Mouse (Mus musculus) myocyte (in vitro differentiated cells): ENCODE measurements at regions not wholly inside any gene's neighbourhood (a gene's known extent, or its start where the extent isn't known, plus 50 kb on each side); places are given as distances from the start of the nearest gene placed in this dataset.

Experiments
- H3K27me3 ChIP-seq: one replicate; pipeline ENCODE4 v1.6.1; 2011; ENCODE audit not compliant: control insufficient read depth, insufficient read depth, insufficient read length
- H3K36me3 ChIP-seq: one replicate; pipeline ENCODE4 v1.6.1; 2011; ENCODE audit not compliant: control insufficient read depth, insufficient read depth
- H3K4me2 ChIP-seq: one replicate; pipeline ENCODE4 v1.6.1; 2011; ENCODE audit warnings: low read depth, control low read depth
- H3K4me3 ChIP-seq: one replicate; pipeline ENCODE4 v1.5.1; 2011; ENCODE audit warnings: mild to moderate bottlenecking, control low read depth, moderate library complexity
- H3K79me2 ChIP-seq: one replicate; pipeline ENCODE4 v1.6.1; 2011; ENCODE audit not compliant: control insufficient read depth, insufficient read depth
- H3ac ChIP-seq: one replicate; pipeline ENCODE4 v1.6.1; 2011; ENCODE audit not compliant: control insufficient read depth, insufficient read length
- CEBPB ChIP-seq: IDR thresholded peaks from 2 replicates; pipeline ENCODE4 v1.6.1; 2011; ENCODE audit warnings: mild to moderate bottlenecking, moderate library complexity; ENCODE audit not compliant: poor library complexity, insufficient read depth, severe bottlenecking
- E2F4 ChIP-seq: IDR thresholded peaks from one replicate; pipeline ENCODE4 v1.6.1; 2011; ENCODE audit warnings: mild to moderate bottlenecking, control low read depth, moderate library complexity; ENCODE audit not compliant: insufficient read depth
- MAX ChIP-seq: IDR thresholded peaks from one replicate; pipeline ENCODE4 v1.6.1; 2011; ENCODE audit warnings: low read depth, mild to moderate bottlenecking, control low read depth
- MYOD1 ChIP-seq, 3 experiments: IDR thresholded peaks; one replicate each; pipeline ENCODE4 v1.6.1; 2011; ENCODE audit warnings: control low read depth in 2 of 3, low read depth in 2 of 3, mild to moderate bottlenecking in 2 of 3, moderate library complexity in 1 of 3; ENCODE audit not compliant: insufficient read length in 2 of 3, control insufficient read depth in 1 of 3
- MYOG ChIP-seq, 3 experiments: IDR thresholded peaks; one replicate each; pipeline ENCODE4 v1.6.1; 2011; ENCODE audit warnings: control low read depth in 2 of 3, low read depth in 2 of 3, mild to moderate bottlenecking in 2 of 3; ENCODE audit not compliant: insufficient read length in 2 of 3, control insufficient read depth in 1 of 3, insufficient read depth in 1 of 3
- POLR2A ChIP-seq: IDR thresholded peaks from one replicate; pipeline ENCODE4 v1.6.1; 2011; ENCODE audit warnings: low read depth, mild to moderate bottlenecking, control low read depth, moderate library complexity; ENCODE audit not compliant: insufficient read length
- POLR2AphosphoS2 ChIP-seq: IDR thresholded peaks from one replicate; pipeline ENCODE4 v1.6.1; 2011; ENCODE audit warnings: low read depth, control low read depth; ENCODE audit not compliant: insufficient read length
- REST ChIP-seq: IDR thresholded peaks from one replicate; pipeline ENCODE4 v1.6.1; 2011; ENCODE audit warnings: mild to moderate bottlenecking, control low read depth, moderate library complexity; ENCODE audit not compliant: insufficient read depth, insufficient read length
- SRF ChIP-seq: IDR thresholded peaks from one replicate; pipeline ENCODE4 v1.6.1; 2011; ENCODE audit warnings: low read depth; ENCODE audit not compliant: control insufficient read depth, insufficient read length
- TCF12 ChIP-seq: IDR thresholded peaks from one replicate; pipeline ENCODE4 v1.6.1; 2011; ENCODE audit warnings: mild to moderate bottlenecking, control low read depth; ENCODE audit not compliant: poor library complexity, insufficient read depth, severe bottlenecking
- TCF3 ChIP-seq: IDR thresholded peaks from one replicate; pipeline ENCODE4 v1.6.1; 2011; ENCODE audit warnings: low read depth, control low read depth; ENCODE audit not compliant: insufficient read length
- USF1 ChIP-seq: IDR thresholded peaks from one replicate; pipeline ENCODE4 v1.6.1; 2011; ENCODE audit warnings: low read depth, mild to moderate bottlenecking, control low read depth, moderate library complexity

- no peak overlapping the region for H3K4me2 ChIP-seq
- no peak overlapping the region for H3K4me3 ChIP-seq
- H3K79me2 ChIP-seq = no peaks in the 10 kb centered on the region
- no peaks in the 10 kb centered on the region for H3K36me3 ChIP-seq
- TF ChIP-seq TCF3 = no peak
- no peak for TF ChIP-seq MYOD1 (IDR thresholded peaks at IDR 0.05; ENCODE audit: control insufficient read depth in 1 of 3, insufficient read length in 2 of 3, low read depth in 2 of 3)
- no peak for TF ChIP-seq POLR2AphosphoS2
- no peak for TF ChIP-seq E2F4
- no peak for TF ChIP-seq MAX
- H3K27me3 ChIP-seq = no peaks in the 10 kb centered on the region
- H3ac ChIP-seq = no peak overlapping the region
Measured at GRCm38 (mm10) chr14:58778675-58779074, 364.0 kb downstream of the 1700129C05Rik start.

GRCm38 (mm10) chr14:58761291-58761690 is 381.4 kb downstream of the 1700129C05Rik start:
- no peak overlapping the region for H3K4me3 ChIP-seq
- H3ac ChIP-seq = no peak overlapping the region
- H3K27me3 ChIP-seq = no peaks in the 10 kb centered on the region
- no peaks in the 10 kb centered on the region for H3K79me2 ChIP-seq
- TF ChIP-seq MYOG (IDR thresholded peaks at IDR 0.05; ENCODE audit: control insufficient read depth in 1 of 3, insufficient read depth in 1 of 3, insufficient read length in 2 of 3, low read depth in 2 of 3) = no peak
- TF ChIP-seq MAX = no peak
- no peak for TF ChIP-seq TCF3
- no peak for TF ChIP-seq TCF12
- TF ChIP-seq CEBPB = no peak
- TF ChIP-seq POLR2A = no peak
- TF ChIP-seq SRF = no peak
- TF ChIP-seq MYOD1 (IDR thresholded peaks at IDR 0.05; ENCODE audit: control insufficient read depth in 1 of 3, insufficient read length in 2 of 3, low read depth in 2 of 3) = no peak
- no peak for TF ChIP-seq E2F4
- no peak for TF ChIP-seq USF1
- TF ChIP-seq REST = no peak
- no peak for TF ChIP-seq POLR2AphosphoS2
- no peaks in the 10 kb centered on the region for H3K36me3 ChIP-seq
- no peak overlapping the region for H3K4me2 ChIP-seq

GRCm38 (mm10) chr14:58759759-58760158 is 382.9 kb downstream of the 1700129C05Rik start:
- Histone ChIP-seq H3K27me3 (no peaks in the 10 kb centered on the region), H3K36me3 (no peaks in the 10 kb centered on the region), H3ac (no peak overlapping the region), H3K4me2 (no peak overlapping the region), H3K79me2 (no peaks in the 10 kb centered on the region), H3K4me3 (no peak overlapping the region)
- no peak for TF ChIP-seq SRF
- TF ChIP-seq POLR2A = no peak
- no peak for TF ChIP-seq MYOD1 (IDR thresholded peaks at IDR 0.05; ENCODE audit: control insufficient read depth in 1 of 3, insufficient read length in 2 of 3, low read depth in 2 of 3)
- TF ChIP-seq TCF12 = no peak
- no peak for TF ChIP-seq MAX
- TF ChIP-seq POLR2AphosphoS2 = no peak
- no peak for TF ChIP-seq USF1
- TF ChIP-seq CEBPB = no peak
- TF ChIP-seq REST = no peak
- no peak for TF ChIP-seq MYOG (IDR thresholded peaks at IDR 0.05; ENCODE audit: control insufficient read depth in 1 of 3, insufficient read depth in 1 of 3, insufficient read length in 2 of 3, low read depth in 2 of 3)
- TF ChIP-seq TCF3 = no peak
- TF ChIP-seq E2F4 = no peak

GRCm38 (mm10) chr14:58753781-58754180 is 388.9 kb downstream of the 1700129C05Rik start:
- H3K4me3 ChIP-seq = no peak overlapping the region
- H3K27me3 ChIP-seq = no peaks in the 10 kb centered on the region
- no peaks in the 10 kb centered on the region for H3K79me2 ChIP-seq
- TF ChIP-seq POLR2A (no peak), E2F4 (no peak), TCF3 (no peak), POLR2AphosphoS2 (no peak)
- no peaks in the 10 kb centered on the region for H3K36me3 ChIP-seq
- no peak overlapping the region for H3ac ChIP-seq
- H3K4me2 ChIP-seq = no peak overlapping the region

- no peaks in the 10 kb centered on the region for H3K79me2 ChIP-seq
- H3K4me2 ChIP-seq = no peak overlapping the region
- H3K27me3 ChIP-seq = no peaks in the 10 kb centered on the region
- no peaks in the 10 kb centered on the region for H3K36me3 ChIP-seq
- TF ChIP-seq MYOD1 (IDR thresholded peaks at IDR 0.05; ENCODE audit: control insufficient read depth in 1 of 3, insufficient read length in 2 of 3, low read depth in 2 of 3) = no peak
- TF ChIP-seq USF1 = no peak
- no peak for TF ChIP-seq POLR2A
- no peak for TF ChIP-seq E2F4
- no peak for TF ChIP-seq TCF12
- TF ChIP-seq SRF = no peak
- TF ChIP-seq MAX = no peak
- TF ChIP-seq CEBPB = no peak
- TF ChIP-seq POLR2AphosphoS2 = no peak
- TF ChIP-seq TCF3 = no peak
- TF ChIP-seq REST = no peak
- no peak for TF ChIP-seq MYOG (IDR thresholded peaks at IDR 0.05; ENCODE audit: control insufficient read depth in 1 of 3, insufficient read depth in 1 of 3, insufficient read length in 2 of 3, low read depth in 2 of 3)
- H3ac ChIP-seq = no peak overlapping the region
- H3K4me3 ChIP-seq = no peak overlapping the region
Measured at GRCm38 (mm10) chr14:58753136-58753535, 389.6 kb downstream of the 1700129C05Rik start.
